19 mouse cellular contexts compared by ENCODE assay signal in genomic region chr9:29612020-29612612, GRCm38 (mm10).
A peak's percentile ranks its signal among the peaks of the same experiment; 100 is the strongest.
DNase-seq lines count a peak whose midpoint lies in the region; ATAC-seq and TF ChIP-seq lines count a peak whose summit lies in the region.
"Had no signal": no experiment of that assay in that cellular context is flagged by ENCODE, and none has a peak within 500 bp of the region (broad histone marks: within the 10 kb centered on the region; RNA-seq: fewer than 3 reads in every experiment).

No protein-coding gene starts in this region.

- H3K4me2 ChIP-seq in hindbrain, embryonic 16.5 days (ENCODE audit: low read length) = no peak overlapping the region
- H3K4me2 ChIP-seq in hindbrain, embryonic 14.5 days (replicated peaks) = no peak overlapping the region
- H3K4me2 ChIP-seq in limb, embryonic 14.5 days (replicated peaks; ENCODE audit: low read depth, low read length, severe bottlenecking) = no peak overlapping the region
- no peak overlapping the region for H3K4me2 ChIP-seq in kidney, embryonic 15.5 days
- H3K4me2 ChIP-seq: embryonic facial prominence, embryonic 12.5 days; heart, embryonic 11.5 days; neural tube, embryonic 13.5 days had no signal

- H3K9ac ChIP-seq in hindbrain, embryonic 16.5 days (ENCODE audit: low read depth, low read length) = no peak overlapping the region
- H3K9ac ChIP-seq in hindbrain, embryonic 14.5 days = no peak overlapping the region
- H3K9ac ChIP-seq in limb, embryonic 14.5 days (ENCODE audit: low read depth, low read length, severe bottlenecking) = no peak overlapping the region
- no peak overlapping the region for H3K9ac ChIP-seq in kidney, embryonic 15.5 days
- H3K9ac ChIP-seq: embryonic facial prominence, embryonic 12.5 days; liver, embryonic 14.5 days; neural tube, embryonic 13.5 days had no signal

- no peaks in the 10 kb centered on the region; the same call in 1 of the 2 replicates for H3K4me1 ChIP-seq in hindbrain, embryonic 16.5 days (ENCODE audit: control insufficient read depth, insufficient read depth, low read depth, low read length)
- no peaks in the 10 kb centered on the region; the same call in 1 of the 2 replicates for H3K4me1 ChIP-seq in hindbrain, embryonic 14.5 days (replicated peaks; ENCODE audit: control insufficient read depth, insufficient read depth, low read length)
- H3K4me1 ChIP-seq in limb, embryonic 14.5 days (ENCODE audit: control insufficient read depth, insufficient read depth, low read length) = 0 out of 2 replicates have a peak, but pooled peaks cover 3% of the 10 kb centered on the region
- peaks cover 18% of the 10 kb centered on the region for H3K4me1 ChIP-seq in limb, embryonic 10.5 days
- H3K4me1 ChIP-seq in olfactory bulb, adult 2 months (ENCODE audit: control insufficient read depth, insufficient read depth, low read length) = peaks cover 7% of the 10 kb centered on the region; the same call in 1 of the 2 replicates
- no peaks in the 10 kb centered on the region for H3K4me1 ChIP-seq in kidney, embryonic 15.5 days
- H3K4me1 ChIP-seq: embryonic facial prominence, embryonic 12.5 days had no signal

- WGBS in hindbrain, embryonic 16.5 days = 54% methylated on average over 7 of the region's 7 CpGs
- WGBS in hindbrain, embryonic 14.5 days = 56% methylated on average over 7 of the region's 7 CpGs
- WGBS in limb, embryonic 14.5 days = 81% methylated on average over 7 of the region's 7 CpGs
- WGBS in limb, embryonic 10.5 days = 89% methylated on average over 7 of the region's 7 CpGs
- WGBS in olfactory bulb, adult 2 months = 32% methylated on average over 7 of the region's 7 CpGs
- 82% methylated on average over 7 of the region's 7 CpGs for WGBS in kidney, embryonic 15.5 days

- no peaks in the 10 kb centered on the region for H3K9me3 ChIP-seq in hindbrain, embryonic 16.5 days (ENCODE audit: control insufficient read depth, low read length)
- H3K9me3 ChIP-seq in hindbrain, embryonic 14.5 days (ENCODE audit: control insufficient read depth, low read length) = no peaks in the 10 kb centered on the region
- H3K9me3 ChIP-seq in limb, embryonic 14.5 days (ENCODE audit: control insufficient read depth, low read length) = no peaks in the 10 kb centered on the region
- H3K9me3 ChIP-seq in limb, embryonic 10.5 days (replicated peaks) = no peaks in the 10 kb centered on the region
- H3K9me3 ChIP-seq in kidney, embryonic 15.5 days (replicated peaks) = no peaks in the 10 kb centered on the region
- H3K9me3 ChIP-seq: embryonic facial prominence, embryonic 12.5 days; neural tube, embryonic 13.5 days had no signal

- H3K4me3 ChIP-seq in hindbrain, embryonic 16.5 days (ENCODE audit: low read length) = no peak overlapping the region
- H3K4me3 ChIP-seq in hindbrain, embryonic 14.5 days (replicated peaks; ENCODE audit: low read length) = no peak overlapping the region
- H3K4me3 ChIP-seq in limb, embryonic 14.5 days (replicated peaks; ENCODE audit: low read length) = no peak overlapping the region
- H3K4me3 ChIP-seq in limb, embryonic 10.5 days = no peak overlapping the region
- H3K4me3 ChIP-seq in olfactory bulb, adult 2 months (ENCODE audit: insufficient read depth, low read depth, low read length) = no peak overlapping the region
- H3K4me3 ChIP-seq in kidney, embryonic 15.5 days (replicated peaks) = no peak overlapping the region
- H3K4me3 ChIP-seq: embryonic facial prominence, embryonic 12.5 days; neural tube, embryonic 13.5 days had no signal

- no peak for TF ChIP-seq POLR2A in limb, embryonic 14.5 days (IDR thresholded peaks at IDR 0.05; ENCODE audit: borderline replicate concordance, extremely low read depth, insufficient read depth, insufficient read length)
- TF ChIP-seq POLR2A in brain, embryonic 14.5 days (IDR thresholded peaks at IDR 0.05; ENCODE audit: borderline replicate concordance, extremely low read depth, insufficient read depth, insufficient read length, poor library complexity, severe bottlenecking) = no peak
- TF ChIP-seq POLR2A in olfactory bulb, adult 2 months (IDR thresholded peaks at IDR 0.05; ENCODE audit: insufficient read depth, low read depth, low read length) = no peak

- H3K27ac ChIP-seq in hindbrain, embryonic 16.5 days (ENCODE audit: low read depth, low read length) = no peak overlapping the region
- H3K27ac ChIP-seq in hindbrain, embryonic 14.5 days = no peak overlapping the region
- no peak overlapping the region for H3K27ac ChIP-seq in limb, embryonic 14.5 days (replicated peaks; ENCODE audit: low read depth, low read length)
- no peak overlapping the region for H3K27ac ChIP-seq in limb, embryonic 10.5 days
- peak overlapping the region; percentile 17; the same call in 1 of the 2 replicates for H3K27ac ChIP-seq in olfactory bulb, adult 2 months (ENCODE audit: insufficient read depth, low read depth, low read length)
- no peak overlapping the region for H3K27ac ChIP-seq in kidney, embryonic 15.5 days
- H3K27ac ChIP-seq: embryonic facial prominence, embryonic 12.5 days; liver, embryonic 14.5 days had no signal

- H3K27me3 ChIP-seq in hindbrain, embryonic 16.5 days (replicated peaks; ENCODE audit: control insufficient read depth, insufficient read depth, low read length) = no peaks in the 10 kb centered on the region
- H3K27me3 ChIP-seq in hindbrain, embryonic 14.5 days (ENCODE audit: control insufficient read depth, insufficient read depth, low read length) = no peaks in the 10 kb centered on the region
- H3K27me3 ChIP-seq in limb, embryonic 14.5 days (ENCODE audit: control insufficient read depth, insufficient read depth, low read length) = no peaks in the 10 kb centered on the region
- no peaks in the 10 kb centered on the region for H3K27me3 ChIP-seq in limb, embryonic 10.5 days (ENCODE audit: low read depth, poor library complexity, severe bottlenecking)
- H3K27me3 ChIP-seq in kidney, embryonic 15.5 days = no peaks in the 10 kb centered on the region
- H3K27me3 ChIP-seq: embryonic facial prominence, embryonic 12.5 days; neural tube, embryonic 13.5 days had no signal

- ATAC-seq in hindbrain, embryonic 16.5 days = peak; percentile 45; the same call in 1 of the 2 replicates
- no peak for ATAC-seq in hindbrain, embryonic 14.5 days (ENCODE audit: low FRiP score)
- ATAC-seq in limb, embryonic 14.5 days (ENCODE audit: low FRiP score, low read depth) = no peak
- ATAC-seq in kidney, embryonic 15.5 days (replicated peaks; ENCODE audit: low FRiP score) = no peak

- H3K36me3 ChIP-seq in hindbrain, embryonic 16.5 days (ENCODE audit: control insufficient read depth, insufficient read depth, low read length) = no peaks in the 10 kb centered on the region
- no peaks in the 10 kb centered on the region for H3K36me3 ChIP-seq in hindbrain, embryonic 14.5 days (replicated peaks; ENCODE audit: control insufficient read depth, insufficient read depth)
- H3K36me3 ChIP-seq in limb, embryonic 14.5 days (ENCODE audit: control insufficient read depth, insufficient read depth, low read length) = no peaks in the 10 kb centered on the region
- no peaks in the 10 kb centered on the region for H3K36me3 ChIP-seq in limb, embryonic 10.5 days
- H3K36me3 ChIP-seq in kidney, embryonic 15.5 days = no peaks in the 10 kb centered on the region
- H3K36me3 ChIP-seq: embryonic facial prominence, embryonic 12.5 days; G1E; neural tube, embryonic 13.5 days had no signal

- no peak for TF ChIP-seq CTCF in brain, embryonic 14.5 days (IDR thresholded peaks at IDR 0.05; ENCODE audit: borderline replicate concordance, extremely low read depth, insufficient read depth, insufficient read length)
- TF ChIP-seq CTCF in olfactory bulb, adult 2 months (IDR thresholded peaks at IDR 0.05; ENCODE audit: insufficient read depth, low read depth, low read length) = no peak

- DNase-seq in hindbrain, embryonic 14.5 days (ENCODE audit: low spot score) = no peak
- peak; percentile 5 for DNase-seq in limb, embryonic 14.5 days (ENCODE audit: low spot score)
- no peak for DNase-seq in limb, embryonic 10.5 days (ENCODE audit: low spot score)
- DNase-seq in brain, embryonic 14.5 days (ENCODE audit: low read depth) = peak; percentile 53
- DNase-seq in cerebellum, adult 9-11 months = no peak
- DNase-seq: adrenal gland, adult 2 months; cerebellum, adult 18-20 months; kidney, adult 2 months; kidney, postnatal 4 days; right cerebral cortex, postnatal 4 days; thymus, postnatal 4 days had no signal

Comparison
In these comparisons a context has a peak if more than half of its experiments do, and no peak if none do; other contexts are left out.
1. DNase-seq: peak in limb, embryonic 14.5 days (single experiment) and brain, embryonic 14.5 days (single experiment); none in hindbrain, embryonic 14.5 days (single experiment), limb, embryonic 10.5 days (single experiment) and cerebellum, adult 9-11 months (single experiment).